Mouse (Mus musculus) liver, adult 2 months (tissue): ENCODE results near the gene Drg2. TPM values are rescaled to one million over a fixed set of nuclear protein-coding genes. Genes with fewer than 3 reads are reported as not detected.

Source experiments
- DNase-seq: peaks from one replicate; pipeline ENCODE4 v3.0.0-alpha.2; 2011; ENCODE audit warnings: low read depth, low spot score; ENCODE audit errors: extremely low read depth
- H3K27ac ChIP-seq: fragments of 200-500 bp; replicated peaks from 2 replicates; pipeline ENCODE4 v1.5.1; 2012; ENCODE audit warnings: low read depth, mild to moderate bottlenecking, control low read depth, inconsistent platforms, low read length; ENCODE audit not compliant: insufficient read depth
- H3K27me3 ChIP-seq: fragments of 200-500 bp; 2 replicates; pipeline ENCODE4 v1.6.1; 2012; ENCODE audit warnings: mild to moderate bottlenecking, moderate library complexity, low read length, inconsistent platforms; ENCODE audit not compliant: control insufficient read depth, insufficient read depth
- H3K36me3 ChIP-seq: fragments of 200-500 bp; 2 replicates; pipeline ENCODE4 v1.6.1; 2012; ENCODE audit warnings: low read length, inconsistent platforms; ENCODE audit not compliant: control insufficient read depth, insufficient read depth
- H3K4me1 ChIP-seq: fragments of 200-500 bp; 2 replicates; pipeline ENCODE4 v1.6.1; 2011; ENCODE audit warnings: low read length; ENCODE audit not compliant: control insufficient read depth, insufficient read depth
- H3K4me3 ChIP-seq: fragments of 200-500 bp; 2 replicates; pipeline ENCODE4 v1.5.1; 2011; ENCODE audit warnings: low read depth, mild to moderate bottlenecking, control low read depth, low read length, moderate library complexity; ENCODE audit not compliant: insufficient read depth
- H3K79me2 ChIP-seq: fragments of 200-500 bp; 2 replicates; pipeline ENCODE4 v1.6.1; 2012; ENCODE audit warnings: inconsistent platforms, mild to moderate bottlenecking, low read length, moderate library complexity; ENCODE audit not compliant: control insufficient read depth, insufficient read depth
- H3K9ac ChIP-seq: fragments of 200-500 bp; 2 replicates; pipeline ENCODE4 v1.6.1; 2012; ENCODE audit warnings: low read depth, mild to moderate bottlenecking, control low read depth, inconsistent platforms, low read length
- CTCF ChIP-seq: fragments of 200-500 bp; IDR thresholded peaks from 2 replicates; pipeline ENCODE4 v1.5.1; 2011; ENCODE audit warnings: low read depth, low read length, control low read depth
- POLR2A ChIP-seq: fragments of 200-500 bp; IDR thresholded peaks from 2 replicates; pipeline ENCODE4 v1.6.1; 2011; ENCODE audit warnings: low read length, control low read depth; ENCODE audit not compliant: insufficient read depth; ENCODE audit errors: extremely low read depth
- WGBS: fragments of 180-500 bp; shearing (Covaris S2); methylation state at CpG from one replicate; pipeline ENCODE4 v1.1.7; 2018; 5-methylcytosine and 5-hydroxymethylcytosine counted together
- polyA plus RNA-seq: library from polyadenylated mRNA; depleted of rRNA; stranded (reverse); fragments of >200 nt; gene quantifications from 2 replicates; pipeline ENCODE4 v1.2.3, GENCODE M21; 2012
- total RNA-seq: library from RNA; depleted of rRNA; stranded (reverse); fragments of >200 nt; gene quantifications from 2 replicates; pipeline ENCODE4 v1.2.3, GENCODE M21; 2014

Drg2 gene
- total and polyA plus RNA-seq, 2 experiments = 29.1 to 41.7 TPM

DNA sequence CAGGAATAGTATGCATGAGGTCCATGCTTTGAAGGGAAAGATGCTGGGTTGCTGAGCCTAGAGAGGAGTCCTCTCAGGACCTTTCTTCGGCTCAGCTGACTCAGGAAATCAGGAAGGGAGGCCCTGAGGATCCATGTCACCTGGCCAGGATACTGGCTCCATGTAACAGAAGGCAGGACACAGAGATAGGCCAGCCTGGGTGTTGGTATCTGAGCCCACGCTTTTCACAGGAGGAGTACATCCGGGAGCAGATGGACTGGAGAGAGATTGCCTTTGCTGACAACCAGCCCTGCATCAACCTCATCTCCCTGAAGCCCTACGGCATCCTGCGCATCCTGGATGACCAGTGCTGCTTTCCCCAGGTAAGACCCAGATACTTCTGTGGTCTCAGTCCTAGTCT is 38.3 kb downstream of the Drg2 start:
- 84% methylated on average over 5 of the region's 5 CpGs for WGBS

DNA sequence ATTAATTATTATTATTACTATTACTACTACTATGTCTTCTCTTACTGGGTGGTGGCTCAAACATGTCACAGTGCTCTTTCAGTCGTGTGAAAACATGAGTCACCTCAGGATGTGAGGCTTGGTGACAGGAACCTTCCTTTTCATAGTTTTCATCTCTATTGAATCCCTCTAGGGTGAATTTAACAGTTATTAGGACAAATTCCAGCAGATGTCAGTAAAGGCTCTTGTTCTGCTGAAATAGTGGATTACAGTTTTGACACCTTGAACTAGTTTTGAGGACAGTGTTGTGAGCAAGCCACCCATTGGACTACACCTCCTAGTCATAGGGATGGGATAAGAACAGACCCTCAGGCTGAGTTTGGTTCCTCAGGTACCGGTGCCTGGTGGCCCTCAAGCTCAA is 41.3 kb downstream of the Drg2 start:
- no peak for DNase-seq
- Histone ChIP-seq H3K4me1 (no peaks in the 10 kb centered on the region), H3K9ac (no peak overlapping the region), H3K27me3 (no peaks in the 10 kb centered on the region), H3K79me2 (no peaks in the 10 kb centered on the region), H3K4me3 (no peak overlapping the region), H3K36me3 (no peaks in the 10 kb centered on the region), H3K27ac (no peak overlapping the region)
- 63% methylated on average over 2 of the region's 2 CpGs for WGBS
- TF ChIP-seq CTCF (no peak), POLR2A (no peak)

More for the DNA sequence above, 38.3 kb downstream of the Drg2 start:
- no peak overlapping the region for H3K27ac ChIP-seq
- H3K27me3 ChIP-seq = no peaks in the 10 kb centered on the region
- no peaks in the 10 kb centered on the region for H3K4me1 ChIP-seq
- no peak overlapping the region for H3K4me3 ChIP-seq
- DNase-seq = no peak
- no peaks in the 10 kb centered on the region for H3K36me3 ChIP-seq
- no peak overlapping the region for H3K9ac ChIP-seq
- no peaks in the 10 kb centered on the region for H3K79me2 ChIP-seq
- TF ChIP-seq POLR2A = no peak
- no peak for TF ChIP-seq CTCF

DNA sequence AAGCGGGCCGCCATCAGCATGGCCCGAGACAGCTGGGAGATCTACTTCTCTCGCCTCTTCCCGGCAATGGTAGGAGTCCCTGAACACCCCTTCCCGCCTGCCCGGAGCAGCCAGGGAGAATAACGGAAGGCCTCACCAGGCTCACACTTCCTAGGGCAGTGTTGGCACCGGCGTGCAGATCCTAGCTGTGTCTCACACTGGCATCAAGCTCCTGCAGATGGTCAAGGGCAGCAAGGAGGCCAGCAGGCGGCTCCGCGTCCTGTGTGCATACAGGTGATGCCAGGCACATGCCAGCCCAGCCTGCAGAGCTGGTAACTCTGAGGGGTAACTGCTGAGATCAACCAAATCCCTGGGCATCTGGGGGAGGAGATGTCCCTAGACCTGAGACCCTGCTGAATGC is 52.9 kb downstream of the Drg2 start:
- H3K36me3 ChIP-seq = no peaks in the 10 kb centered on the region
- H3K9ac ChIP-seq = no peak overlapping the region
- H3K79me2 ChIP-seq = no peaks in the 10 kb centered on the region
- no peak for DNase-seq
- no peak overlapping the region for H3K27ac ChIP-seq
- 83% methylated on average over 13 of the region's 13 CpGs for WGBS
- no peak overlapping the region for H3K4me3 ChIP-seq
- H3K27me3 ChIP-seq = peaks cover 13% of the 10 kb centered on the region
- TF ChIP-seq CTCF = no peak
- no peak for TF ChIP-seq POLR2A
- H3K4me1 ChIP-seq = no peaks in the 10 kb centered on the region

DNA sequence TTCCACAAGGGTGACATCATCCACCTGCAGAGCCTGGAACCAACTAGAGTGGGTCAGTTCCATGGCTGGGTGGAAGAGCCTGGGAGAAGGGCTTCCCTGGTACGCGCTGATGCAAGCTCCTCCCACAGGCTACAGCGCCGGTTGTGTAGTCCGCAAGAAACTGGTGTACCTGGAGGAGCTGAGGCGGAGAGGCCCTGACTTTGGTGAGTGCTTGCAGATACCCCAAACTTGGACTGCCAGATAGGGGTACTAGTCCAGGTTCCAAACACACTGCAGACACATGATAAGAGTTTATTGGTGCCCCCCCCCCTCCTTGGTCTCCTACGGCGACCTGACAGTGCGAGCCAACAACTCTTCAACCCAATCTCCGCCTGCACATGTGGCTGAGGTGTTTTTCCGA is 54.6 kb downstream of the Drg2 start:
- TF ChIP-seq CTCF (no peak), POLR2A (no peak)
- H3K4me1 ChIP-seq = no peaks in the 10 kb centered on the region
- H3K9ac ChIP-seq = no peak overlapping the region
- no peaks in the 10 kb centered on the region for H3K79me2 ChIP-seq
- H3K27me3 ChIP-seq = peaks cover 13% of the 10 kb centered on the region
- H3K36me3 ChIP-seq = no peaks in the 10 kb centered on the region
- H3K27ac ChIP-seq = no peak overlapping the region
- WGBS = 16% methylated on average over 11 of the region's 11 CpGs
- no peak overlapping the region for H3K4me3 ChIP-seq
- DNase-seq = no peak

DNA sequence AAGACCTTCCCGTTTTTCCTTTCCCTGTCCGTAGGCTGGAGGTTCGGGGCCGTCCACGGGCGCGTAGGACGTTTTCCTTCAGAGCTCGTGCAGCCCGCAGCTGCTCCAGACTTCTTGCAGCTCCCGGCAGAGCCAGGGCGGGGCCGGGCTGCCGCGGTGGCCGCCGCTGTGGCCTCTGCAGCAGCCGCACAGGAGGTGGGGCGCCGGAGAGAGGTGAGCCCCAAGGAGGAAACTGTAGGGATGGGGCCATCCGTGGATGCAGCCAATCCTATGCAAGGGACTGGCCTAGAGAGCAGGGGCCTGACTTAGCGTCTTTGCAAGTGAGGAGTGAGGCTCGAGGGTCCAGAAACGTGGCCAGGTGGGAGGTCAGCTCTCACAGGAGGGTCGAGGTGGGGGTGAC is 55.1 kb downstream of the Drg2 start:
- Histone ChIP-seq H3K4me1 (no peaks in the 10 kb centered on the region), H3K79me2 (no peaks in the 10 kb centered on the region), H3K27ac (no peak overlapping the region), H3K27me3 (peaks cover 13% of the 10 kb centered on the region), H3K4me3 (no peak overlapping the region), H3K9ac (no peak overlapping the region), H3K36me3 (no peaks in the 10 kb centered on the region)
- TF ChIP-seq POLR2A (no peak), CTCF (no peak)
- no peak for DNase-seq
- WGBS = 4% methylated on average over 25 of the region's 25 CpGs

DNA sequence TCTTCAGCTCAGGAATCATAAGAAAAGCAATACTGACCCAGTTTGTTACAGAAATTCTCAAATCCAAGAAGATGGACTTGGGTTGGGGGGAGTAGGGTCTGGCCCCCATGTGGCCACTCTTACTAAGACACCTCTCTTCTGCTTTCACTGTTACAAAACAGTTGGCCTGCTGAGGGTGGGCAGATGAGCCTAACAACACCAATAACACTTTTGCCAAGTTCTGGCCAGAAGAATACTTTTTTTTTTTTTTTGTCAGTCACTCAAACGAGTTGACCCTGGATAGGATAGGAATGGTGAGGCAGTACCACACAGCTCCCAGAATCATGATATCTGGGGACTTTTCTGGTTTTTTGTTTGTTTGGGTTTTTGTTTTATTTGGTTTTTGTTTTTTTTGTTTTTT is 57.5 kb downstream of the Drg2 start:
- no peaks in the 10 kb centered on the region for H3K4me1 ChIP-seq
- H3K79me2 ChIP-seq = no peaks in the 10 kb centered on the region
- no peak overlapping the region for H3K9ac ChIP-seq
- DNase-seq = no peak
- H3K4me3 ChIP-seq = no peak overlapping the region
- H3K36me3 ChIP-seq = no peaks in the 10 kb centered on the region
- H3K27ac ChIP-seq = no peak overlapping the region
- TF ChIP-seq POLR2A = no peak
- H3K27me3 ChIP-seq = peaks cover 13% of the 10 kb centered on the region
- WGBS = 65% methylated on average over 1 of the region's 1 CpGs
